Mouse (Mus musculus) mature B cell (primary cell): Measurements from ENCODE around the gene Tm4sf20.

Experiments
- in situ Hi-C: fragments of 300-500 bp; cut with MboI; formaldehyde crosslinking; loops from 2 replicates; pipeline ENCODE4 v1.14.3; 2019

Gene Tm4sf20

DNA sequence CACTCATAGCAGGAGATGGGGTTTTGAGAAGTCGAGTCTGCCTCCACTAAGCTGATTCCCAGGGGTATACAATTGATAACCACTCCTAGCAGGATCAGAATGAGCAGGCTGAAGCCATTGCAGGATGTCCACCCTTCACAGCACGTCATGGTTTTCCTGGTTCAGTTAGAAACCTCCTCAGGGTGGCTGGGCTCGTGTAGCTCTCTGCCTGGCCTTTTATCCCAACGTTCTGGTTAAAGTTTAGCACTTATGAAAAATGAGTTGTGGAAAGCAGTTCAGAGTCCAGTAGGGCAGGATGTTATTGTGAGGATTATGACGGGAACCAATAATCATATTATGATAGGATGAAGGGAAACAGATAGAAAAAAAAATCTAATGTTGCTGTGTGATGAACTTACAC, at the start of gene Tm4sf20:
Tm4sf20 (minus strand) TSS at position 193 of the 400 bp plus-strand sequence.
- in situ Hi-C loops: no loop called here

DNA sequence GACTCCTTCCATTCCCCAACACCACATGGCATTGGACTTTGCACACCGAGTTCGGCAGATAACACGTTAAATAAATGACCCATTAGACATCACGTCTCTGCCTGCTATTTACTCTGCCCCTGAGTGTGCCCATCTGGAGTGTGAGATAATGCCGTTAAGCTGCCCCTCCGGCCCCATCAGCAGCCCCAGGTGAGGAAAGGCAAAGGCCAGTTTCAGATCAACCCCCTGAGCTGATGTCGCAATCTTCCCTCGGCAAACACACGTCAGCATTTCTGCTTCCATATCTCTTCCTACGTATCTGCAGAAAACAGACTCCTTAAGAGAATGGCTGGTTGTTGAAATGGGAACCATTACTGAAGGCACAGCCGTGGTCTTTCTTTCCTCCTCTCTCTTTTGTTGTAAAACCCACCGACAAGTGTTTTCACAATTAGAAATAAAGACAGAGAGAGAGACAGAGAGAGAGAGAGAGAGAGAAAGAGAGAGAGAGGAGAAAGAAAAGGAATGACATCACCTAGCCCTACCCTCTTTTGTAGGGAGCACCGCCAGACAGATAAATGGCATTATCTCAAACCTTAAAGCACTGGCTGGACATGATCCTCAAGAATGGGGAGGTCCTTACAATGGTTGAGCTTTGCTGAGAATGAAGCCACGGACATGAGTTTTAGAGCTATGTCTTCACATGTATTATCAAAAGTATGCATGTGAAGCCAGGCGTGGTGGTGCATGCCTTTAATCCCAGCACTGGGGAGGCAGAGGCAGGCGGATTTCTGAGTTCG, 47.9 kb upstream of the Tm4sf20 start:
- in situ Hi-C loops: no loop called here

DNA sequence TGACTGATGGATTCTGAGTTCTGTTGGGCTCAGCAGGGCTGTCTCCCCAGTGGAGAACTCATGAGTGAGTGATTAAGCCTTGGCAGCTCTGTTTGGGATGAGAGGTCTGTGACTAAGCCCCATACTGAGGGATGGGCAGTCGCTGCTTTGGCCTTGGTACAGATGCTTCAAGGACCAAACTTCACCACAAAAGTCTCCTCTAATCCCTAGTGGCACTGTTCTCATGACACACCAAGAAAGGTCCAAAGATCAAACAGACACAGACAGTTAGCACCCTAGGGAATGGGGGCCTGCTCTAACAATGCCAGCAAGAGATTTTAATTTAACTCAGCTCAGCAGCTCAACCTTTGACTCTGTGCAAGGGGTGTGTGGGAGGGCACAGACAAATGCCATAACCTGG, 43.5 kb upstream of the Tm4sf20 start:
- in situ Hi-C loops: no loop called here

DNA sequence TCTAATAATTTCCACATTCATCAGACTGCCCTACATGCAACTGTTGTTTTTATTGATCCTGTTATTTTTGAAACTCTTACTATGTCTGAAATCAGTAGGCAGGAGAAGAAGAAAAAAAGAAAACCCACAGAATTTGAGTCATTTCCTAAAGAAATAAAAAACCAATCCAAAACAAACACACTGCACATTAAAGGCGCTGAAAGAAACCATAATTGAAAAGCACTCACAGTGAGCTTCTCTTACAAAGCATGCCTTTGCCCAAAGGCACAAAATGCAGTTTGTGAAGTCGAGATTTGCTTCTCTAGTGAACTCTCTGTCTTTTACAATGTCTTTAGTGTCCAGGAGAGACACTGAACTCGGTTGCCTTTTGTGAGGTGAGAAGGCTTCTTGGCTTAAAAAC, 40.3 kb upstream of the Tm4sf20 start:
- in situ Hi-C loops: loop anchor here (10.0 kb wide), 1 partner anchor 176 kb away; no protein-coding TSS in a partner anchor

DNA sequence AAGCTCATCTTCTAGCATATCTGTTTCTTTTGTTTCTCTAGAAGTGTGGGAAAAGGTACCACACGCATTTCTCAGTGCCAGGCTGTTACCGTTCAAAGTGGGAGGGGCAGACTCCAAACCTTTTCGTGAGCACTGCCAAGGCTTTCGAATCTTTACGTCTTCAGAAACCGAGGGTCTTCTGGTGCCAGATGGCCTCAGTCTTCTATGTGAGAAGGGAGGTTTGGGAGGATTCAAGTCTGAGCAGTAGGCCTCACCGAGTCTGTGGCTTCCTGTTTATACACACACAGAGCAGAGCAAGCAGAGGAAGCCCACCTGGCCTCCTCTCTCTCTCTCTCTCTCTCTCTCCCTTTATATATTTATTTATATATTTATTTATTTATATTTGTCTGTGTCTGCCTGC, 38.9 kb upstream of the Tm4sf20 start:
- in situ Hi-C loops: loop anchor here (10.0 kb wide), 1 partner anchor 178 kb away; no protein-coding TSS in a partner anchor

DNA sequence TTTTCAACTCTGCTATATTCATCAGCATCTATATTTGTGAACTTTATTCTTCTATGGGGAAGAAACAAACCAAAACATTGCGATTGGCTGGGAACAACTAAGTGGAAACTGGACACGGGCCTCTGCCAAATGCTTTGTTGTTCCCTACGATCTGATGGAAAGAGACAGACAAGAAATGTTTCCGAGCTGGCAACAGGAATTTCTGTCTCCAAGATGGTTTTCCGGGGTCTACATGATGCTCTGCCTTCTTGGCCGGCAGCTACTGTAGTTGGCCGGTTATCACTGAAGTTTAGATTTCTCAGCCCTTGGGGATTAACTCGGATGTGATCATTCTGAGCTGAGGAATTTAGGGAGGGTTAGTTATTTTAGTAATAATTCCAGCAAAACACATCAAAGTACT, 38.1 kb upstream of the Tm4sf20 start:
- in situ Hi-C loops: loop anchor here (10.0 kb wide), 1 partner anchor 178 kb away; no protein-coding TSS in a partner anchor

DNA sequence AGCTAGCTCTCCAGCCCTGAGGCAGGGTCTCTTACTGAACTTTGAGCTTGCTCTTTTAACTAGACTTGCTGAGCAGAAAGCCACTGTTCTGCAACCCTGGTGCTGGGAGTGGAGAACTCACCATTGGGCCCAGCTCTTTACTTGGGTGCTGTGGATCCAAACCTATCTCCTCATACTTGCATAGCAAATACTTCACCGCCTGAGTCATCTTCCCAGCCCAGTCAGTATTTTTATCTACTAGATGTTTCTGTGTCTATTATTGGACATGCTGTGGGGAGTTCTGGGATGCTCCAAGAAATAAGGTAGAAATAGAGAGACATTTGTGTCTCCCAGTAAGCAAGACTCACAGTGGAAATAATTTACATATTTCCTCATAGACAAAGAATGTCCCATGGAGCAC, 35.8 kb upstream of the Tm4sf20 start:
- in situ Hi-C loops: loop anchor here (10.0 kb wide), 1 partner anchor 181 kb away; no protein-coding TSS in a partner anchor

DNA sequence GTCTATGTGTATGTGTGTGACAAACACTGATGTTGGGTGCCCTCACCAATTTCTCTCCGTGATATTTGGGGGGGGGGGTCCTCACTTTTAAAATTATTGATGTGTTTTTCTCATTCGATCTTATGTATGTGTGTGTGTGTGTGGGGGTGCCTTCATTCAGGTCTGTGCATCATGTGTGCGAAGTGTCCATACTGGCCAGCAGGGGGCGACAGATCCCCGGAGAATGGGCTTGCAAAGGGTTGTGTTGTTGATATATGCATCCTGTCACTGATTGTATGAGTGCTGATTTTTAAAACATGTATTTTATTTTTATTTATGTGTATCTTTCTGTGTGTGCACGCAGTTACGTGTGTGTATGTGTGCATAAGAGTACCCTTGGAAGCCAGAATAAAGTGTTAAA, 35.3 kb upstream of the Tm4sf20 start:
- in situ Hi-C loops: loop anchor here (10.0 kb wide), 1 partner anchor 181 kb away; no protein-coding TSS in a partner anchor

DNA sequence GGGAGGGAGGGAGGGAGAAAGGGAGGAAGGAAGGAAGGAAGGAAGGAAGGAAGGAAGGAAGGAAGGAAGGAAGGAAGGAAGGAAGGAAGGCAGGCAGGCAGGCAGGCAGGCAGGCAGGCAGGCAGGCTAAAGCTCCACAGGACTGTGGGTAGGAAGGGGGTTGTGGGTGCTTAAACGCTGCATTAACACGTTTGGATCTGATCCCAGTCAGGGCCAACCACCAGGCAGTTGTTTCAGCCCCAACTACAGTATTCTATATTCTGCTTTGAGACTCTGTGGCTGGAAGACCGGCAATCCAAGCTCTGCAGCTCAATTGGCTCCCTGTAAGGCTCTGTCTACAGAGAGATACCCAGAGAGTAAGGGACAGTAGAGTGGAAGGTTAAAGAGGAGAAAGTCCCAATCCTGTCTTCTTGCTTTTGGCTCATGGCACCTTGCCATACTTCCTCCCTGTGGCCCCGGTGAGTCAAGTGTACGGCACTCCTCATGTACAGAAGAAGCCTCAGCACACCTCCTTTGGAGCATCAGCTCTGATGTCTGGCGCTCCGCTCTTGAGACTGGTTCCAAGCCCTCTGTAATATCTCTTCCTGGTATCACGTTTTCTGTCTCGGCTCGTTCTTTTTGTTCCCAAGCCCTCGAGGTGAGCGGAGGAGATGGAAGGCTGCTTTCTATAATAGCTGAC, 33.0 kb upstream of the Tm4sf20 start:
- in situ Hi-C loops: loop anchor here (10.0 kb wide), 1 partner anchor 184 kb away; no protein-coding TSS in a partner anchor

DNA sequence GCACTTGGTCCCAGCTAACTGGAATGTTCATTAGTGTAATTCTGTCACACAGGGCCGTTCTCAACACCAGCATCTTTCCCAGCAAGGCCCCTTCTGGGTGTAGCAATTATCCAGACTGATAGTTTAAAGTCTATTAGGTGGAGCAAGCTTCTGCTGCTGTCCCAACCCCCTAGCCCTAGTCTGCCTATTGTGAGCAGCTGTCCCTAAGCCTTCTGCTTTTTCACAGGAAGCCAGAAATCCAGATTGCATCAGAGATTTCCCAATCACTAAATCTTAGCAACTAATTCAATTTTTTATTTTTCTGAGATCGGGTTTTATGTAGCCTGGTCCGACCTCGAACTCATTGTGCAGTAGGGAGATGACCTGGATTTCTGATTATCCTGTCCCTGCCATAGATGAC, 30.7 kb upstream of the Tm4sf20 start:
- in situ Hi-C loops: no loop called here

DNA sequence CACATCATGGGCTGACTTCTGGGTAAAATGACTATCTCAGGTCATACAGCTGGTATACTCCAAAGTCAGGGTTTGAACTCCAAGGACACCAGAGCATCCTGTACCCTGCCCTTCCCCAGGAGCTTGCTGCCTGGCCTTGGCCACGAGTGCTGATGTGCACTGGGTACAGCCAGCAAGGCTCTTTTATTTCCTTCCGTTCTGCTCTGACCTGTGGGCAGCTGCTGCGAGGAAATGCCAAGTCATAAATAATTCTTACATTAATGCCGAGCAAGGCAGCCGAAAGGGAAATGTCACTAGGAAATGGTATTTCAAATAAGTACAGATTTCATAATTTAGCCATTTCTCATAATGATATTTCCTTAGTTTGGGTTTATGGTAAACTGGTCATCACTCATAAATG, 30.0 kb upstream of the Tm4sf20 start:
- in situ Hi-C loops: no loop called here

DNA sequence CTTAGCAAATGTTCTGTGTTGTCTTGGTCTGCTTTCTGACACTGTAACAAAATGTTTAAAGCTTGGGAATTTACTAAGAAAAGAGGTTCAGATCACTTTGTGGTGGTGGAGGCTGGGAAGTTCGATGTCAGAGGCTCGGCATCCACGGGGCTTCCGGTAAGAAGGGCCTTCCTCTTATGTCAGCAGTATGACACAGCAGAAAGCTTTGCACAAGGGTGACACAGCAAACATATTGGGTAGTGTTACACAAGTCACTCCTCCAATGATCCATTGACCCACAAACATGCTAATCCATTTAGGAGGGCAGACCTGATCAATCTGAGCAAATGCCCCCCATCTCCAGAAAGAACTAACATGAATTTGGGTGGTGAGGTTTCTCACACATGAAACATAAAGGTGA, 28.8 kb upstream of the Tm4sf20 start:
- in situ Hi-C loops: no loop called here

DNA sequence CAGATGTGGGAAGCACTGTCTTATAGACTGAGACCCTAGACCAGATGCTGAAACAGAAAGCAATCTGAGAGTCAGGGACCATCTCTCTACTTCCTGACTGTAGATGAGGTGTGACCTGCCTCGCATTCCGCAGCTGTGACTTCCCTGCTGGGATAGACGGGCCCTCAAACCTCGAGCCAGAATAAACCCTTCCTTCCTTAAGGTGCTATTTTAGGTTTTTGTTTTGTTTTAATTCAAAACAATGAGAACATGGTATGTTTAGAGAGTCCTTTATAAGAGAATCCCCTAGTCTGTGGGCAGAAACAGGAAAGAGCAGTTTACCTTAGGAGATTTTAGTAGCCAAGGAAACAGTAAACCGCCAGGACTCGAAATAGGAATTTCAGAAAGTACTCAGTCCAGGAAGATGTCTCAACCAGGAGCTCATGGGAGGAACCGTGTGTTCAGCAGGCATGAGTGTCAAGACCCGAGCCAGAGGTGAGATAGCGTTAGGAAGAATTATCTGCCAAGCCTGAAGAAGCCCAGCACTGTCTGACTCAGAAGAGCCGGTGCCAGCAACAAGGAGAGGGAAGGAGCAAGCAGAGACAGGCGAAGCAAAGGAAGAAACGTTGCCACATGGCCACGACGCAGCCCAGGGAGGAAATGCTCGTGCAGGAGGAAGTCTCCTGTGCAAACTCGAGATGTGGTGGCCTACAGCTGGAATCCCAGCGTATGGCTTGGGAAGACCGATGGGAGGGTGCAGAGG, 27.6 kb upstream of the Tm4sf20 start:
- in situ Hi-C loops: no loop called here

DNA sequence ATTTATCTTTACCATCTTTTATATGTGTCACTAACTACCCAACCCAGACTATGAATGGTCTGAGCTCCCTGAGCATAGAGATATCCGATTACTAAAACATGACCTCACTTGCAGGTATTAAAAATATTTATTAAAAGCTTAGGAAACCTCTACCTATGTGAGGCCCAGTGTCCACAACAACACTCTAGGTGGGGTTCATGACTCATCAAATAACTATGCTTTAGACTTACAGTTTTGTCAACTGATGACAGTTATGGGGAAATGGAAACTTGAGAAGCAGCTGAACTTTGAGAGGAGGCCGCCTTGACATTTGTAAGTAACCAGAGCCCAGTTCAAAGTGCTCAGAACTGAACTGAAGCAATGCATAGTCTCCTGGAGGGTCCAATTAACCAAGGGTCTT, 26.9 kb upstream of the Tm4sf20 start:
- in situ Hi-C loops: no loop called here

DNA sequence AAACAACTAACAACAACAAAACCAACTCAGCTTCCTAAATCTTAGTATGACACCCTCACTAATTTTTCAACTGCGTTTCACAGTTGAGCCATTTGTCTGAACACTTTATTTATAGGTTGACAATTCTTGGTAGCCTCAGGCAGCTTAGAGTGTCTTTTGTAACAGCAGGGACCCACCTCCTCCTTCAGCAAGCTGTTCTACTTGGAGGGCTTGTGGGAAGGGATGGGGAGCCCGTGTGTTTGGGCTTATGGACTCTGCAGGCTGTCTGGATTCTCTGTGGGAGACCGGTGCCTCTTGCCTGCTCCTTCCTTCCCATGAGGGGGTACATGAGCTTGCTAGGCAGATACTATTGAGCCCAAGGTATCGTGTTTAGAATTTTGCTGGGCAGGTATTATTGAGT, 25.7 kb upstream of the Tm4sf20 start:
- in situ Hi-C loops: no loop called here

DNA sequence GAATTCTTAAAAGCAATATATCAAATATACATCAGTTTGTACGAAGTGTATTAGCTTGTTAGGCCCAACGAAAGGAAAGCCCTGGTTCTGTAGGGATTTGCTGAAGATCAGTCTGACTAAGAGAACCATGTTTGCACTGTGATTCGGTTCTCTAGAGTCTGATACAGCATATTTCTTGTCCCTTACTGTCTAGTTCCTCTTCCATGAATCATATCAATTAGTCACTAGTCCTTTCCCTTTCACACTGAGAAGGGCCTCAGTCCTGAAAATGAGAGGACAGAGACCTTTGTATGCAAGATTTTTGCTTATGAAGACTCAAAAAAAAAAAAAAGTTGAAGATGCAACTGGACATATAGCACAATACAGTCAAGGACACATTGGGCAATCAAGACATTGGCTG, 24.8 kb upstream of the Tm4sf20 start:
- in situ Hi-C loops: no loop called here

DNA sequence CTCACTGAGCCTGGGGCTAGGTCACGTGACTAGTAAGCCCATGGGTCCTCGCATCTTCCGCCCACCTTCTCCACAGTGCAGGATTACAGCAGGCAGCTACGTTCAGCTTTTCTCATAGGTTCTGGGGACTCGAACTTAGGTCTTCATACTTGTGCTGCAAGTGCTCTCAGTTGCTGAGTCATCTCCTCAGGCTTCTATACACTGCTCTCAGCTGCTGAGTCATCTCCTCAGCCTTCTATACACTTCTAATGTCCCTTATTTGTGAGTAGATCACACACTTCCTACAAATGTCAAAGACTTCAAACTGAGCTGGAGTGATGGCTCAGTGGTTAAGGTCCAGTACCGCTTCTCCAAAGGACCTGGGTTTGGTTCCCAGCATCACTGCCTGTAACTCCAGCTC, 24.0 kb upstream of the Tm4sf20 start:
- in situ Hi-C loops: no loop called here

DNA sequence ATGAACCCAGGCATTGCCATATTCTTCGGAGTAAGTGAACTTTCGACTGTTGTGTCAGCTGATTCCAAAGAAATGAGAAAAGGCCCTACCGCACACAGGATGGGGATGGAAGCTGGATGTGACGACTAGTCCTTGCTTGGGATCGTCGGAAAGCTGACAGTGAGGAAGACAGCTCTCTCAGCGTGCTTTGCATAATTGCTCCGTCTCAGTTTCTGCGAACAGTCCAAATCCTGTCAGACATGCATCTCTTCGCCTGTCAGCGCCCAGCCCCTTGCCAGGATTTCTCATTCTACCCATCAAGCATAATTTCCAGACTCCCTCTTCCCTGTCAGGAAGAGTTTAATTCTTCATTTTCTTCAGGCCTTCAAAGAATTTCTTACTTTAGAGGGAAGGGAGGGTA, 22.8 kb upstream of the Tm4sf20 start:
- in situ Hi-C loops: no loop called here

DNA sequence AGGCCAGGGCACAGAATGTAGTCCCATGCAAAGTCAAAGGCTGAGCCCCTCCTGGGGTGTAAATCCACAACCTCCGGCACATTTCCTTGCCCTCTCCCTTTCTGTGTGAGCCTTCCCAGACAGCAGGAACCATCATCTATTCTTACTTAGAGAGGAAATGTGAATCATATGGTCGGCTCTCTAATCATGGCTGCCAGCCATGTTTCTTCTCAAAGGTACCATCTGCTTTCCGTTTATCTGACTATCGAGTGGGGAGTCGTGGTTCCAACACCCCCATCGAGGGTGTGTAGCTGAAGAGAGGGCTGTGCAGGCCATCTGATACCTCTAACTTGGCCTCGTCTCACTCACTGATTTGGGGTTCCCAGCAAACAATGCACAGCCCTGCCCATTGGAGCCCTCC, 19.8 kb upstream of the Tm4sf20 start:
- in situ Hi-C loops: no loop called here

DNA sequence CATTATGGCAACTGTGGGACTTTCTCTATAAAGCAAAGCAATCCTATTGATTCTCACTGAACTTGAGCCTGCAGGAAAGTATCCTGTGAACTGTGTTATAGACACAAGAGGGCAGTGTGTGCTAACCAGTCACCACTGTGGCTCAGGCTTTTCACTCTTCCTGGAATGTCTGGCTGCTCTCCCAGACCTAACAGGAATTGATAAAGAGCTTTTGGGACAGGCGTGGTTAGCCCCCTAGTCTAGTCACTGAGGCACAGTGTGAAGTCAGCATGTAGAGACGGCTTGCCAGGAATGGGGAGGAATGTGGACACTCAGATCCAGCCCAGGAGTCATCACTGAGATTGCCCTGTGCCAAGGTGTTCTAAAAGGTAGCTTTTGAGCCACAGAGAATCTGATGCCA, 19.2 kb upstream of the Tm4sf20 start:
- in situ Hi-C loops: no loop called here

DNA sequence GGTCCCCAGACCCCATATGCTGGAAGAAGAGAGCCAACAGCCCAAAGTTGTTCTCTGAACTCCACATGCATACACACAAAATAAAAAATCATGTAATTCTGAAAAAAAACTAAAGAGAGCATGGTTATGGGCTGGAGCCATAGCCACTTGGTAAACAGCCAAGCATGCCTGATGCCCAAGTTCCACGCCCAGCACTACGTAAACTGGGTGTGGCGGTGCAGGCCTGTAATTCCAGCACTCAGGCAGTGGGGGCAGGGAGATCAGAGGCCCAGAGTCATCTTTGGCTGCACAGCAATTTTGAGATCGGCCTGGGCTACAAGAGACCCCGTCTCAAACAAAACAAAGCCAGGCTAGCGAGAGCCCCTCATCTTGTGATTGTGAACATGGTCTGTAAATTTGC, 17.3 kb upstream of the Tm4sf20 start:
- in situ Hi-C loops: no loop called here

DNA sequence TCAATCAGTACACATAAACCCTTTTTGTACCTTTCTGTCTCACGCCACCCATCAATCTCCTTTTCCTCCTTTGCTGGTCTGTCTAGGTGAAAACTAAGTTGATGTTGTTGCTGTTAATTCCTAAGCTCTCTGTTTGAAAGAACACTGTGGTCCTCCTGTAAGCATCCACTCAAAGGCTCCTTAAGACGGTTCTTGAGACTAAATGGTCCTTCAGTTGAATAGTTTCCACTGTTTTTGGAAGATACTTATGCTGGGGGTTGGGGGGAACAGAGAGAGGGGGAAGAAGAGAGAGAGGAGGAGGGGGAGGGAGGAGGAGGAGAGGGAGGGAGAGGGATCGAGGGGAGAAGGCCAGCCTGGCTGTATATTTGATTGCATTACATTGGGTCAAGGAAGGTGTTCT, 15.3 kb upstream of the Tm4sf20 start:
- in situ Hi-C loops: no loop called here
